8 mouse cellular contexts compared by ENCODE assay signal in the genomic region with DNA sequence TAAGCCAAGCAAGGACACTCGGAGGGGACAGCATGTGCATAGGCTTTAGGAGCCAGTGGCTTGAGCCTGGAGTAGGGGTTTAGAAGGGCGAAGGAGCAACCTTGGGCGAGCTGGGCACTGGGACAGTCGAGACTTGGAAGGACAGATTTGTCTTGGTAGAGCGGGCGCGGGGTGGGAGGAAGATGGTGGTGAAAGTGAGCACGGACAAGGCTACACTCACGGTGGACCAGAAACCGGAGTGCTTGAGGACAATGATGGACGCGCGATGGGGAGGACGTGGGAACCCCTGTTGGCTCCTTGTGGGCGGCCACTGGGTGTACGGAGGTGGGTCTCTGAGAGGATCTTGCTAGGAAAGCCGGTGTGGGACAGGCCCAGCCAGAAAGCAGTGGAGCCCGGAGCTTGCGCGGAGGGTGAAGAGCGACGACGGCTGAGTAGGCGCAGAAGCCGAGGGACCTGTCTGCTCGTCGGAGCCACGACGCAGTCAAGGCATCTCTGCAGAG. TPM values are rescaled to one million over a fixed set of nuclear protein-coding genes. Genes with fewer than 3 reads are reported as not detected.
DNase-seq lines count a peak whose midpoint lies in the region; ATAC-seq and TF ChIP-seq lines count a peak whose summit lies in the region.

No protein-coding gene starts in this region.

- TF ChIP-seq CTCF in lung, adult 2 months (IDR thresholded peaks at IDR 0.05; ENCODE audit: insufficient read depth, low read length) = no peak

- no peak for TF ChIP-seq POLR2A in lung, adult 2 months (IDR thresholded peaks at IDR 0.05; ENCODE audit: borderline replicate concordance, extremely low read depth, low read depth, low read length)

- H3K27me3 ChIP-seq in hindbrain, embryonic 11.5 days (ENCODE audit: control insufficient read depth, insufficient read depth, low read length) = peaks cover 73% of the 10 kb centered on the region
- peaks cover 89% of the 10 kb centered on the region for H3K27me3 ChIP-seq in midbrain, embryonic 12.5 days

- H3K4me3 ChIP-seq in lung, adult 2 months (replicated peaks; ENCODE audit: extremely low read depth, low read depth, low read length) = peak overlapping the region; percentile 71
- H3K4me3 ChIP-seq in hindbrain, embryonic 11.5 days (ENCODE audit: low read depth, low read length) = peak overlapping the region; percentile 43
- peak overlapping the region; percentile 53 for H3K4me3 ChIP-seq in midbrain, embryonic 12.5 days

- H3K27ac ChIP-seq in hindbrain, embryonic 11.5 days (ENCODE audit: low read depth, low read length) = 0 out of 2 replicates have a peak overlapping the region, but pooled peaks have one; percentile 62
- H3K27ac ChIP-seq in midbrain, embryonic 12.5 days (replicated peaks) = no peak overlapping the region

- ATAC-seq in hindbrain, embryonic 11.5 days (ENCODE audit: low FRiP score) = peak; percentile 17; the same call in 1 of the 2 replicates
- ATAC-seq in midbrain, embryonic 12.5 days (ENCODE audit: low FRiP score, low read depth) = 0 out of 2 replicates have a peak, but pooled peaks have one; percentile 5

- peak overlapping the region; percentile 81 for H3K4me2 ChIP-seq in hindbrain, embryonic 11.5 days (replicated peaks; ENCODE audit: low read depth, low read length)
- H3K4me2 ChIP-seq in midbrain, embryonic 12.5 days (replicated peaks) = peak overlapping the region; percentile 88

- H3K36me3 ChIP-seq in hindbrain, embryonic 11.5 days (ENCODE audit: control insufficient read depth, insufficient read depth, low read length) = no peaks in the 10 kb centered on the region
- H3K36me3 ChIP-seq in midbrain, embryonic 12.5 days = peaks cover 2% of the 10 kb centered on the region; the same call in 1 of the 2 replicates

- DNase-seq in lung, adult 2 months = peak; percentile 54
- no peak for DNase-seq in lung, postnatal 36 days
- DNase-seq in embryo, embryonic 11 days = peak; percentile 64
- peak; percentile 68 for DNase-seq in hindbrain, embryonic 11.5 days (ENCODE audit: low spot score)
- no peak for DNase-seq in urinary bladder, postnatal 36 days (ENCODE audit: low spot score in 2 of 2)
- no peak for DNase-seq in spleen, adult 18-20 months
- no peak for DNase-seq in ovary, adult 18-20 months (ENCODE audit: low spot score)

- WGBS in lung, adult 2 months = 10% methylated on average over 29 of the region's 29 CpGs
- WGBS in hindbrain, embryonic 11.5 days = 2% methylated on average over 29 of the region's 29 CpGs
- 4% methylated on average over 29 of the region's 29 CpGs for WGBS in midbrain, embryonic 12.5 days

- no peaks in the 10 kb centered on the region for H3K9me3 ChIP-seq in hindbrain, embryonic 11.5 days (ENCODE audit: control insufficient read depth, low read length)
- H3K9me3 ChIP-seq in midbrain, embryonic 12.5 days = no peaks in the 10 kb centered on the region

- peaks cover 20% of the 10 kb centered on the region for H3K4me1 ChIP-seq in lung, adult 2 months (ENCODE audit: control insufficient read depth, insufficient read depth, low read length)
- H3K4me1 ChIP-seq in hindbrain, embryonic 11.5 days (replicated peaks; ENCODE audit: control insufficient read depth, insufficient read depth, low read length) = peaks cover 8% of the 10 kb centered on the region
- peaks cover 27% of the 10 kb centered on the region for H3K4me1 ChIP-seq in midbrain, embryonic 12.5 days

- peak overlapping the region; percentile 70 for H3K9ac ChIP-seq in hindbrain, embryonic 11.5 days (ENCODE audit: low read depth, low read length)
- peak overlapping the region; percentile 68 for H3K9ac ChIP-seq in midbrain, embryonic 12.5 days (replicated peaks)

RNA-seq across cellular contexts. Expression of gene Scarf2, which starts 0.8 kb away (rescaled TPM):
- 215 and 266 TPM in 2 replicates for polyA plus RNA-seq in lung, adult 2 months (2012; rRNA removed)
- 6.4 and 7.2 TPM in 2 replicates for polyA plus RNA-seq in hindbrain, embryonic 11.5 days (2014; fragmentation: Nextera tagmentation; extraction: Ambion mirVana)
- 10.1 and 12.1 TPM in 2 replicates for polyA plus RNA-seq in midbrain, embryonic 12.5 days (2016; fragmentation: Nextera tagmentation; extraction: Ambion mirVana)

RNA-seq across cellular contexts. Expression of gene B830017H08Rik, which starts 35.1 kb away (rescaled TPM):
- polyA plus RNA-seq in lung, adult 2 months (2012; rRNA removed) = 0.08 and 0.10 TPM in 2 replicates
- polyA plus RNA-seq in hindbrain, embryonic 11.5 days (2014; fragmentation: Nextera tagmentation; extraction: Ambion mirVana) = 0.20 and 0.49 TPM in 2 replicates
- 0.45 and 0.55 TPM in 2 replicates for polyA plus RNA-seq in midbrain, embryonic 12.5 days (2016; fragmentation: Nextera tagmentation; extraction: Ambion mirVana)

RNA-seq across cellular contexts. Expression of gene Klhl22, which starts 38.4 kb away (rescaled TPM):
- 39.4 and 42.0 TPM in 2 replicates for polyA plus RNA-seq in lung, adult 2 months (2012; rRNA removed)
- polyA plus RNA-seq in hindbrain, embryonic 11.5 days (2014; fragmentation: Nextera tagmentation; extraction: Ambion mirVana) = 44.8 and 45.0 TPM in 2 replicates
- polyA plus RNA-seq in midbrain, embryonic 12.5 days (2016; fragmentation: Nextera tagmentation; extraction: Ambion mirVana) = 52.8 and 57.9 TPM in 2 replicates

RNA-seq across cellular contexts. Expression of gene Car15, which starts 40.3 kb away (rescaled TPM):
- polyA plus RNA-seq in lung, adult 2 months (2012; rRNA removed) = 7.5 and 9.4 TPM in 2 replicates
- polyA plus RNA-seq in hindbrain, embryonic 11.5 days (2014; fragmentation: Nextera tagmentation; extraction: Ambion mirVana) = 1.8 and 2.9 TPM in 2 replicates
- polyA plus RNA-seq in midbrain, embryonic 12.5 days (2016; fragmentation: Nextera tagmentation; extraction: Ambion mirVana) = 4.4 and 5.8 TPM in 2 replicates

Comparison
In these comparisons a context has a peak if more than half of its experiments do, and no peak if none do; other contexts are left out.
1. DNase-seq: peak in lung, adult 2 months (single experiment), embryo, embryonic 11 days (single experiment) and hindbrain, embryonic 11.5 days (single experiment); none in lung, postnatal 36 days (single experiment), urinary bladder, postnatal 36 days (0 of 2), spleen, adult 18-20 months (0 of 2) and ovary, adult 18-20 months (single experiment).
2. RNA of gene Scarf2, which starts 0.8 kb away (polyA plus RNA-seq): 215 to 266 TPM in lung, adult 2 months; 10.1 to 12.1 TPM in midbrain, embryonic 12.5 days and 6.4 to 7.2 TPM in hindbrain, embryonic 11.5 days; every median in the first group is over 10 times any median in the second.
3. Peak in every context shown above with its lines, with median percentiles within 50 percentile points of each other: H3K4me3 ChIP-seq.